Mouse (Mus musculus): ENCODE measurements around the gene Gm3448.
"Not testable (repeated sequence)": the region's sequence is repeated elsewhere in the genome, so short reads cannot be mapped to it uniquely, and the experiment has no call there.

- TF ChIP-seq CTCF (IDR thresholded peaks at IDR 0.05; ENCODE audit: extremely low read depth, insufficient read depth, insufficient read length, insufficient replicate concordance); POLR2A (IDR thresholded peaks at IDR 0.05; ENCODE audit: low read depth, low read length): not testable (repeated sequence)
These were observed 12.0 kb upstream of the Gm3448 start for GRCm38 (mm10) chr17:15053183-15053828.

Data from spleen, adult 2 months (tissue).